Mouse (Mus musculus) thymus, adult 2 months (tissue): Measurements from ENCODE around the gene Tpk1. TPM values are rescaled to one million over a fixed set of nuclear protein-coding genes. Genes with fewer than 3 reads are reported as not detected.

ENCODE experiments used
- DNase-seq: peaks from one replicate; pipeline ENCODE4 v3.0.0; 2021
- H3K27ac ChIP-seq: fragments of 200-500 bp; 2 replicates; pipeline ENCODE4 v1.5.1; 2012; ENCODE audit warnings: low read length, control low read depth; ENCODE audit not compliant: control insufficient read depth, insufficient read depth
- H3K27me3 ChIP-seq: fragments of 200-500 bp; 2 replicates; pipeline ENCODE4 v1.6.1; 2012; ENCODE audit warnings: mild to moderate bottlenecking, low read length, moderate library complexity, mixed read lengths; ENCODE audit not compliant: control insufficient read depth, insufficient read depth
- H3K36me3 ChIP-seq: fragments of 200-500 bp; 2 replicates; pipeline ENCODE4 v1.6.1; 2012; ENCODE audit warnings: mild to moderate bottlenecking, low read length, moderate library complexity; ENCODE audit not compliant: control insufficient read depth, insufficient read depth
- H3K4me1 ChIP-seq: fragments of 200-500 bp; replicated peaks from 2 replicates; pipeline ENCODE4 v1.6.1; 2012; ENCODE audit warnings: low read length; ENCODE audit not compliant: control insufficient read depth, insufficient read depth
- H3K4me3 ChIP-seq: fragments of 200-500 bp; 2 replicates; pipeline ENCODE4 v1.5.1; 2012; ENCODE audit warnings: mild to moderate bottlenecking, low read length, control low read depth, moderate library complexity; ENCODE audit not compliant: control insufficient read depth, insufficient read depth
- CTCF ChIP-seq: fragments of 200-500 bp; IDR thresholded peaks from 2 replicates; pipeline ENCODE4 v1.5.1; 2012; ENCODE audit warnings: mild to moderate bottlenecking, control low read depth, low read length, moderate library complexity, borderline replicate concordance; ENCODE audit not compliant: control insufficient read depth, poor library complexity, insufficient read depth; ENCODE audit errors: extremely low read depth
- POLR2A ChIP-seq: fragments of 200-500 bp; IDR thresholded peaks from 2 replicates; pipeline ENCODE4 v1.6.1; 2012; ENCODE audit warnings: mild to moderate bottlenecking, low read length, control low read depth, moderate library complexity; ENCODE audit not compliant: control insufficient read depth, poor library complexity, insufficient read depth; ENCODE audit errors: extremely low read depth
- WGBS: fragments of 180-500 bp; shearing (Covaris S2); methylation state at CpG from one replicate; pipeline ENCODE4 v1.1.7; 2018; 5-methylcytosine and 5-hydroxymethylcytosine counted together
- polyA plus RNA-seq: library from polyadenylated mRNA; depleted of rRNA; stranded (reverse); fragments of >200 nt; gene quantifications from 2 replicates; pipeline ENCODE4 v1.2.3, GENCODE M21; 2012

Gene Tpk1
- polyA plus RNA-seq, 1 experiment, result 3.2 TPM

DNA sequence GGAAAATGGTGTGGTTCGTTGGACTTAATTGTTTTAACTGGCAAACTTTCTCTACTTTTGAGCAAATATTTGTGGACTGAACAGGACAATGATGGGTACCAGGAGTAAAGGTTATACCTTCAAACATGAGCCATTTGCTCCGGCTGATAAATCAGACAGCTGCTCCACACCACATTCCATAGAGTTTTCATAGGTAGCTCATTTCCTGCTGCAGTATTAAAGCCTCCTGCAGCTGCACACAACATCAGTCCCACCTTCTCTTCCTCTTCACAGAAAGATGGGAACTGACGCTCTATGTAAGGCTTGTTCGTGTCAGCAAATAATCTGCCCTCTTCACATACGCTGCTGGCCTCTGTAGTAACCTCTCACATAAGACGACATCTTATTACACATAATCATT is 22.4 kb downstream of the Tpk1 start:
- no peak for DNase-seq
- H3K36me3 ChIP-seq, result no peaks in the 10 kb centered on the region
- no peak overlapping the region for H3K27ac ChIP-seq
- WGBS, result 92% methylated on average over 6 of the region's 6 CpGs
- H3K4me3 ChIP-seq, result no peak overlapping the region
- TF ChIP-seq POLR2A, result no peak
- no peak for TF ChIP-seq CTCF
- no peaks in the 10 kb centered on the region for H3K27me3 ChIP-seq
- H3K4me1 ChIP-seq, result no peaks in the 10 kb centered on the region

DNA sequence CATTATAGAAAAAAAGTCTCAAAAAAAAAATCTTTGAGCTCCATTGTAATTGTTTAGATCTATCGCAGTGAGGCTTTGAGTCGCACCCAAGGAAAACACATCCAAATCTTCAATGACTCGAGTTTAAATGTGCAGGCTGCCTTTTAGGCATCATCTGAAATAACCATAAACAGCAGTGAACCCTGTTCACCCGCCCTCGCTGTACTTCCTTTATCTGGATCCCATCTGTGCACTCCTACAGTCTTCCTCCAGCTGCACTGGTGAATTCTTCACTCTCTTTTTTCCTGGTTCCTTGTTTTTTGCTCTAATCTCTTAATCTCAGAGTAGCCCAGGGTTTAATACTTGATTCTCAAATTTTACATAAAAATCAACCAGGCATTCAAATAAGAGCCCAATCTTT is 23.7 kb downstream of the Tpk1 start:
- H3K4me1 ChIP-seq, result no peaks in the 10 kb centered on the region
- no peak for DNase-seq
- H3K36me3 ChIP-seq, result no peaks in the 10 kb centered on the region
- 56% methylated on average over 5 of the region's 5 CpGs for WGBS
- no peaks in the 10 kb centered on the region for H3K27me3 ChIP-seq
- TF ChIP-seq CTCF (no peak), POLR2A (no peak)
- no peak overlapping the region for H3K27ac ChIP-seq
- no peak overlapping the region for H3K4me3 ChIP-seq

DNA sequence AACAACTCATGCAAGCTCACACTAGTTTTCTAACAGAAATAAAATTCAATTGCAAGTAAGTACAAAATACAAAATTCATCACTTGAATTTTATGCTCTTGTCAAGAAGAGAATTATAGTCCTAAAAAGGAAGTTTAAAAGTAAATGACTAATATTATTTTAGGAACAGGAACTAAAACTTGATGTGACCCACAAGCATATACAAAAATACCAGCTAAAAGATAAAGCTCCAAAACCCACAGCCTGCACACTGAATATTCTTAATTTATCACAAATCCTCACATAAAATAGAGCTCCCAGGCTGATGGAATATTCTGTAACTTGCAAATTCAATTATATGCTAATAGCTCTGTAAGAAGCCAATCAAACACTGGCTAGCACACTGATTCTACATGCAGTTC is 25.5 kb downstream of the Tpk1 start:
- DNase-seq, result no peak
- Histone ChIP-seq H3K4me1 (no peaks in the 10 kb centered on the region), H3K27me3 (no peaks in the 10 kb centered on the region), H3K36me3 (no peaks in the 10 kb centered on the region), H3K27ac (no peak overlapping the region), H3K4me3 (no peak overlapping the region)
- TF ChIP-seq CTCF, result no peak

DNA sequence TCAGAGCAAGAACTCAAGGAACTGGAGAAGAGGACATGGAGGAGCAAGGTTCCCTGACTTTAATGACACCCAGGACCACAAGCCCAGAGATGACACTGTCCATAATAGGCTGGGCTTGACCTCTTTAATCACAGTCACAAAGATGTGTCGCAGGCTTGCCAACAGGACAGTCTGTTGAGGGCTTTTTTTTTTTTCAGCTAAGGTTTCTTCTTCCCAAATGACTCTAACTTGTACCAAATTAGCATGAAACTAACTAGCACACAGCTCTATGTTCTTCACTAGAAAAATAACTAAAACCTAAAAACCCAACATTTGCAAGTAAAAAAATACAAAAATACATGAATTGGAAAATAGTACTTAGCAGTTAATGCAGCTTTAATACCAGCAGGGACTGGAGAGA is 27.2 kb downstream of the Tpk1 start:
- no peak overlapping the region for H3K27ac ChIP-seq
- no peaks in the 10 kb centered on the region for H3K4me1 ChIP-seq
- no peak for DNase-seq
- no peaks in the 10 kb centered on the region for H3K27me3 ChIP-seq
- no peak overlapping the region for H3K4me3 ChIP-seq
- no peaks in the 10 kb centered on the region for H3K36me3 ChIP-seq
- TF ChIP-seq POLR2A, result no peak
- TF ChIP-seq CTCF, result no peak
- 97% methylated on average over 1 of the region's 1 CpGs for WGBS

DNA sequence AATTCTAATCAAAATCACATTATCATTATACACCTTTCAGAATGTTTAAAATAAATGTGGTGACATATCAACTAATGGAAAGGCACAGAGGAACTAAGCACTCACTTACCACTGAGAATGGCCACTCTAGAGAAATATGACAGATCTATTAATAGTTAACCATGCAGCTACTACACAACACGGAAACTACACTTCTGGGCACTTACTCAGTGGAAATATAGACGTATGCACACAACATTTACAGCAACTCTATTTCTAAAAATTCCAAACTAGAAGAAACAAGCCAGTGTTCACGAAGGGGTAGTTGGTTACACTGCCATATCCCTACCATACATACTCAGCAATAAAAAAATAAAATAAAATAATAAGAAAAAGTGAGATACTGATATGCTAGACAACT is 28.0 kb downstream of the Tpk1 start:
- 92% methylated on average over 3 of the region's 3 CpGs for WGBS
- DNase-seq, result no peak
- Histone ChIP-seq H3K4me3 (no peak overlapping the region), H3K27me3 (no peaks in the 10 kb centered on the region), H3K4me1 (no peaks in the 10 kb centered on the region), H3K27ac (no peak overlapping the region), H3K36me3 (no peaks in the 10 kb centered on the region)
- no peak for TF ChIP-seq CTCF
- TF ChIP-seq POLR2A, result no peak

DNA sequence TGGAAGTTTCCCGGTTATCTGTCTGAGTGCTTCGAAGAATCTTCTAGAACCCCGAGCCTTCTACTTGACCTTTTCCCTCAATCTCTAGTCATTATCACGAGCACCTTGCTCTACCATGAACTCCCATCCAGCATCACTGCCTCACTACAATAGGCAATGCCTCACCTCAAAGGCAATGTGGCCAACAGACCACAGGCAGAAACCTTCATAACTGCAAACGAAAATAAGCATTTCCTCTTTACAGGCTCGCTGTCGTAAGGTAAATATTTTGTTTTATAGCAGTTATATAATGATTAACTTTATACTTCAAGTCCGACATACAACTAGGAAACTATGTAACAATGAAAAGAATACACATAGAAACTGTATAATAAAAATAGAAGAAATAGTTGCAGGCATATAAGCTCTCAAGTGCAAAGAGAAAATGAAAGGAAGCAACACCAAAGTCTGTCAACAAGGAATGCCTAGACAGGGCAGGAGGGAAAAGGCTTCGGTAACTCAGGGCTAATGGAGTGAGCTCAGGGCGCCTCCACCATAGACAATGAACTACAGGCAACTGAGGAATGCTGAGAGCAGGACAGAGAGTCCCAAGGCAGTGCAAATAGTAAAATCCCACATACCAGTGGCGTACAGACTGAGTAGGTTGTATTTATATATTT is 29.0 kb downstream of the Tpk1 start:
- no peaks in the 10 kb centered on the region for H3K27me3 ChIP-seq
- H3K27ac ChIP-seq, result no peak overlapping the region
- no peaks in the 10 kb centered on the region for H3K4me1 ChIP-seq
- no peak for TF ChIP-seq POLR2A
- TF ChIP-seq CTCF, result no peak
- WGBS, result 56% methylated on average over 11 of the region's 11 CpGs
- H3K4me3 ChIP-seq, result no peak overlapping the region
- DNase-seq, result no peak
- H3K36me3 ChIP-seq, result no peaks in the 10 kb centered on the region

DNA sequence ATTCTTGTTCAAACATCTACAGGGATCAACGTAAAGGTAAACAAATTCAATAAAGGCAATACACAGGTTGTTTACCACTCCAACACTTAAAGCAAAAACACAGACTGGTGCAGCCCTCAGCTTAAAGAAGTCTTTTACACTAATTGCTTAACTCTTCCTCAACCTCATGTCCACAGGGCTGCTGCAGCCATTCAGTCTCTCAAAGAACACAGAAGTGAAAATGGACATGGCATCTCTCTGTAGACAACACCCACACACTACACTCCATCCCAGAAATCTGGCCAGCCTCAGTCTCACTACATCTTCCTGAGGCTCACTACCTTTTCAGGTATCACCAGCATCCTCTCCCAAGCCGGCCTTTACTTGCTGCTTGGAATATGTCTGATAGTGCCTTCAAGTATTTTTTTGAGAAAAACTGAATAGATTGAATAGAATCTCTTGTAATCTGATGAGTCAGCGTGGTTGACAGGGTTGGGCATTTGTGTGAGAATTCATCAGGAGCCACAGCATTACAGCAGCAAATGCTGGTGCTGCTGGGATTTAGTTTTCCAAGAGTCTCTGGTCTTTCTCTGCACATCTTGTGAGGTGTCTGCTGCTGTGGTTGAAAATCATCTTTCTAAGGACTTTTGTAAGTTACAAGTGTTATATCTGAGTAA is 32.6 kb downstream of the Tpk1 start:
- no peak overlapping the region for H3K27ac ChIP-seq
- WGBS, result 93% methylated on average over 3 of the region's 3 CpGs
- H3K27me3 ChIP-seq, result no peaks in the 10 kb centered on the region
- H3K36me3 ChIP-seq, result no peaks in the 10 kb centered on the region
- no peak overlapping the region for H3K4me3 ChIP-seq
- no peak for DNase-seq
- TF ChIP-seq CTCF, result no peak
- H3K4me1 ChIP-seq, result no peaks in the 10 kb centered on the region
